Mouse (Mus musculus) midbrain, embryonic 16.5 days (tissue): ENCODE data around the gene Actl10. TPM values are rescaled to one million over a fixed set of nuclear protein-coding genes. Genes with fewer than 3 reads are reported as not detected.
A peak's percentile ranks its signal among the peaks of the same experiment; 100 is the strongest.

ENCODE experiments used
- ATAC-seq: fragments of 200-750 bp; cut with Nextera tagmentation; 2 replicates; pipeline ENCODE4 v1.8.0; 2017; ENCODE audit warnings: moderate TSS enrichment
- H3K27ac ChIP-seq: fragments of 300-500 bp; sonication (generic); 2 replicates; pipeline ENCODE4 v1.5.1; 2014; ENCODE audit warnings: mild to moderate bottlenecking, low read length, mixed read lengths
- H3K27me3 ChIP-seq: fragments of 300-500 bp; sonication (generic); 2 replicates; pipeline ENCODE4 v1.6.1; 2014; ENCODE audit warnings: low read depth, low read length, mixed read lengths; ENCODE audit not compliant: control insufficient read depth, insufficient read depth
- H3K36me3 ChIP-seq: fragments of 300-500 bp; sonication (generic); 2 replicates; pipeline ENCODE4 v1.6.1; 2014; ENCODE audit warnings: mild to moderate bottlenecking, low read length, moderate library complexity, mixed read lengths; ENCODE audit not compliant: control insufficient read depth, insufficient read depth
- H3K4me1 ChIP-seq: fragments of 300-500 bp; sonication (generic); 2 replicates; pipeline ENCODE4 v1.6.1; 2014; ENCODE audit warnings: mild to moderate bottlenecking, low read length, mixed read lengths; ENCODE audit not compliant: control insufficient read depth, insufficient read depth
- H3K4me2 ChIP-seq: fragments of 300-500 bp; sonication (generic); 2 replicates; pipeline ENCODE4 v1.6.1; 2014; ENCODE audit warnings: mild to moderate bottlenecking, low read length, mixed read lengths
- H3K4me3 ChIP-seq: fragments of 300-500 bp; sonication (generic); 2 replicates; pipeline ENCODE4 v1.5.1; 2014; ENCODE audit warnings: low read depth, mild to moderate bottlenecking, low read length, moderate library complexity, mixed read lengths
- H3K9ac ChIP-seq: fragments of 300-500 bp; sonication (generic); 2 replicates; pipeline ENCODE4 v1.6.1; 2014; ENCODE audit warnings: low read depth, low read length, mixed read lengths
- H3K9me3 ChIP-seq: fragments of 300-500 bp; sonication (generic); replicated peaks from 2 replicates; pipeline ENCODE4 v1.6.1; 2014; ENCODE audit warnings: mild to moderate bottlenecking, low read length, mixed read lengths; ENCODE audit not compliant: control insufficient read depth, poor library complexity, severe bottlenecking
- WGBS: fragments of 180-500 bp; shearing (Covaris S2); extraction: QIAGEN DNeasy Blood & Tissue Kit; methylation state at CpG from one replicate; pipeline ENCODE4 v1.1.7; 2014; 5-methylcytosine and 5-hydroxymethylcytosine counted together
- polyA plus RNA-seq: library from polyadenylated mRNA; unstranded; fragments of >200 nt; fragmentation: Nextera tagmentation; extraction: Ambion mirVana; gene quantifications from 2 replicates; pipeline ENCODE4 v1.2.1, GENCODE M21; 2015

The Actl10 gene
- polyA plus RNA-seq, 1 experiment from 2014 or later, result 0.44 TPM

GRCm38 (mm10) chr2:154525285-154525684, 26.3 kb upstream of the Actl10 start:
- H3K36me3 ChIP-seq, result peaks cover 17% of the 10 kb centered on the region; the same call in 1 of the 2 replicates
- no peak overlapping the region for H3K4me3 ChIP-seq
- no peak overlapping the region for H3K9ac ChIP-seq
- no peak for ATAC-seq
- H3K27ac ChIP-seq, result no peak overlapping the region
- WGBS, result 97% methylated on average over 2 of the region's 2 CpGs
- no peaks in the 10 kb centered on the region for H3K9me3 ChIP-seq
- H3K4me1 ChIP-seq, result no peaks in the 10 kb centered on the region
- H3K27me3 ChIP-seq, result no peaks in the 10 kb centered on the region
- H3K4me2 ChIP-seq, result no peak overlapping the region

- Histone ChIP-seq H3K4me2 (no peak overlapping the region), H3K9me3 (no peaks in the 10 kb centered on the region), H3K27me3 (no peaks in the 10 kb centered on the region), H3K27ac (no peak overlapping the region), H3K4me1 (no peaks in the 10 kb centered on the region), H3K4me3 (no peak overlapping the region), H3K9ac (no peak overlapping the region), H3K36me3 (peaks cover 17% of the 10 kb centered on the region; the same call in 1 of the 2 replicates)
- WGBS, result 74% methylated on average over 3 of the region's 3 CpGs
- ATAC-seq, result no peak
These were observed 25.0 kb upstream of the Actl10 start for GRCm38 (mm10) chr2:154526531-154526930.

- peaks cover 11% of the 10 kb centered on the region for H3K36me3 ChIP-seq
- no peak overlapping the region for H3K9ac ChIP-seq
- H3K4me3 ChIP-seq, result no peak overlapping the region
- 15% methylated on average over 3 of the region's 3 CpGs for WGBS
- H3K27ac ChIP-seq, result peak overlapping the region; percentile 33; the same call in 1 of the 2 replicates
- H3K27me3 ChIP-seq, result no peaks in the 10 kb centered on the region
- H3K4me1 ChIP-seq, result peaks cover 6% of the 10 kb centered on the region
- no peak for ATAC-seq
- H3K4me2 ChIP-seq, result no peak overlapping the region
- no peaks in the 10 kb centered on the region for H3K9me3 ChIP-seq
These were observed 18.7 kb upstream of the Actl10 start for GRCm38 (mm10) chr2:154532888-154533287.

- no peaks in the 10 kb centered on the region for H3K9me3 ChIP-seq
- H3K36me3 ChIP-seq, result peaks cover 6% of the 10 kb centered on the region
- 95% methylated on average over 12 of the region's 12 CpGs for WGBS
- H3K4me3 ChIP-seq, result no peak overlapping the region
- peaks cover 10% of the 10 kb centered on the region for H3K4me1 ChIP-seq
- H3K27me3 ChIP-seq, result no peaks in the 10 kb centered on the region
- H3K4me2 ChIP-seq, result no peak overlapping the region
- H3K9ac ChIP-seq, result no peak overlapping the region
- ATAC-seq, result no peak
- H3K27ac ChIP-seq, result no peak overlapping the region
These were observed 16.8 kb upstream of the Actl10 start for GRCm38 (mm10) chr2:154534704-154535270.

GRCm38 (mm10) chr2:154538310-154538709, 13.3 kb upstream of the Actl10 start:
- Histone ChIP-seq H3K4me2 (no peak overlapping the region), H3K27ac (no peak overlapping the region; the same call in 1 of the 2 replicates), H3K27me3 (no peaks in the 10 kb centered on the region), H3K4me3 (no peak overlapping the region), H3K36me3 (peaks cover 6% of the 10 kb centered on the region), H3K9me3 (no peaks in the 10 kb centered on the region), H3K4me1 (peaks cover 5% of the 10 kb centered on the region; the same call in 1 of the 2 replicates), H3K9ac (no peak overlapping the region)
- WGBS, result 41% methylated on average over 2 of the region's 2 CpGs
- no peak for ATAC-seq

GRCm38 (mm10) chr2:154538710-154539109, 12.9 kb upstream of the Actl10 start:
- H3K4me1 ChIP-seq, result peaks cover 5% of the 10 kb centered on the region; the same call in 1 of the 2 replicates
- no peak overlapping the region for H3K9ac ChIP-seq
- peak overlapping the region; percentile 53 for H3K27ac ChIP-seq
- peaks cover 6% of the 10 kb centered on the region for H3K36me3 ChIP-seq
- WGBS, result 53% methylated on average over 3 of the region's 3 CpGs
- no peak for ATAC-seq
- H3K4me2 ChIP-seq, result no peak overlapping the region
- H3K9me3 ChIP-seq, result no peaks in the 10 kb centered on the region
- H3K4me3 ChIP-seq, result no peak overlapping the region
- H3K27me3 ChIP-seq, result no peaks in the 10 kb centered on the region

GRCm38 (mm10) chr2:154539720-154540119, 11.9 kb upstream of the Actl10 start:
- ATAC-seq, result no peak
- H3K9me3 ChIP-seq, result no peaks in the 10 kb centered on the region
- peaks cover 5% of the 10 kb centered on the region for H3K36me3 ChIP-seq
- H3K4me2 ChIP-seq, result no peak overlapping the region
- H3K4me3 ChIP-seq, result no peak overlapping the region
- no peak overlapping the region for H3K9ac ChIP-seq
- WGBS, result 73% methylated on average over 3 of the region's 3 CpGs
- no peak overlapping the region for H3K27ac ChIP-seq
- H3K4me1 ChIP-seq, result peaks cover 5% of the 10 kb centered on the region; the same call in 1 of the 2 replicates
- no peaks in the 10 kb centered on the region for H3K27me3 ChIP-seq

- no peaks in the 10 kb centered on the region for H3K9me3 ChIP-seq
- no peaks in the 10 kb centered on the region for H3K27me3 ChIP-seq
- no peak overlapping the region for H3K4me3 ChIP-seq
- WGBS, result 80% methylated on average over 2 of the region's 2 CpGs
- ATAC-seq, result no peak
- peaks cover 2% of the 10 kb centered on the region; the same call in 1 of the 2 replicates for H3K36me3 ChIP-seq
- H3K9ac ChIP-seq, result no peak overlapping the region
- H3K27ac ChIP-seq, result no peak overlapping the region
- no peak overlapping the region for H3K4me2 ChIP-seq
- peaks cover 5% of the 10 kb centered on the region; the same call in 1 of the 2 replicates for H3K4me1 ChIP-seq
These were observed 9.9 kb upstream of the Actl10 start for GRCm38 (mm10) chr2:154541630-154542029.

GRCm38 (mm10) chr2:154543567-154544347, 7.8 kb upstream of the Actl10 start:
- peak; percentile 78 for ATAC-seq
- Histone ChIP-seq H3K4me1 (peaks cover 2% of the 10 kb centered on the region; the same call in 1 of the 2 replicates), H3K9me3 (no peaks in the 10 kb centered on the region), H3K4me2 (no peak overlapping the region), H3K36me3 (no peaks in the 10 kb centered on the region), H3K4me3 (no peak overlapping the region), H3K9ac (no peak overlapping the region), H3K27me3 (no peaks in the 10 kb centered on the region), H3K27ac (peak overlapping the region; percentile 74)
- WGBS, result 82% methylated on average over 9 of the region's 9 CpGs
